Mouse (Mus musculus) adipocyte (in vitro differentiated cells): Measurements from ENCODE around the gene AL732309.1.

Source experiments
- DNase-seq: peaks from one replicate; pipeline ENCODE4 v3.0.0-alpha.2; 2016; ENCODE audit warnings: low spot score

The AL732309.1 gene

GRCm38 (mm10) chr2:25246183-25247072 is at the start of gene AL732309.1:
TSS of gene AL732309.1 (minus strand) at chr2:25246863.
- no peak for DNase-seq

- no peak for DNase-seq
Observed at GRCm38 (mm10) chr2:25293706-25294105, 47.0 kb upstream of the AL732309.1 start.

- DNase-seq: peak; percentile 66
Observed at GRCm38 (mm10) chr2:25292856-25293255, 46.2 kb upstream of the AL732309.1 start.

- DNase-seq: no peak
Observed at GRCm38 (mm10) chr2:25292054-25292544, 45.4 kb upstream of the AL732309.1 start.

- DNase-seq: no peak
Observed at GRCm38 (mm10) chr2:25291184-25292053, 44.8 kb upstream of the AL732309.1 start.

GRCm38 (mm10) chr2:25290816-25291130 is 44.1 kb upstream of the AL732309.1 start:
- no peak for DNase-seq

GRCm38 (mm10) chr2:25290101-25290815 is 43.6 kb upstream of the AL732309.1 start:
- DNase-seq: no peak

GRCm38 (mm10) chr2:25289651-25290050 is 43.0 kb upstream of the AL732309.1 start, which contains the start of gene Lrrc26:
TSS of gene Lrrc26 (plus strand) at chr2:25289915.
- no peak for DNase-seq

- DNase-seq: no peak
Observed at GRCm38 (mm10) chr2:25288734-25289345, 42.2 kb upstream of the AL732309.1 start.

- no peak for DNase-seq
Observed at GRCm38 (mm10) chr2:25287927-25288649, 41.4 kb upstream of the AL732309.1 start, which contains the start of gene Tmem210. TSS of gene Tmem210 (plus strand) at chr2:25288145.

- DNase-seq: no peak
Observed at GRCm38 (mm10) chr2:25286837-25287636, 40.4 kb upstream of the AL732309.1 start.

- no peak for DNase-seq
Observed at GRCm38 (mm10) chr2:25286314-25286713, 39.7 kb upstream of the AL732309.1 start.

- no peak for DNase-seq
Observed at GRCm38 (mm10) chr2:25285551-25285950, 38.9 kb upstream of the AL732309.1 start.

- DNase-seq: peak; percentile 84
Observed at GRCm38 (mm10) chr2:25278928-25279882, 32.5 kb upstream of the AL732309.1 start.

GRCm38 (mm10) chr2:25273010-25273409 is 26.3 kb upstream of the AL732309.1 start:
- no peak for DNase-seq

GRCm38 (mm10) chr2:25272515-25272914 is 25.9 kb upstream of the AL732309.1 start:
- DNase-seq: no peak

- DNase-seq: peak; percentile 94
Observed at GRCm38 (mm10) chr2:25271827-25272511, 25.3 kb upstream of the AL732309.1 start, which contains the start of the genes Ssna1 and Anapc2. TSS of gene Ssna1 (minus strand) at chr2:25272438. TSS of gene Anapc2 (plus strand) at chr2:25272478.

- DNase-seq: no peak
Observed at GRCm38 (mm10) chr2:25267746-25268309, 21.2 kb upstream of the AL732309.1 start.
